Mouse (Mus musculus) G1E (cell line): ENCODE results near the gene Gcnt3.

Source experiments
- CTCF ChIP-seq: IDR thresholded peaks from 2 replicates; pipeline ENCODE4 v1.5.1; 2012; ENCODE audit warnings: low read depth, low read length, inconsistent platforms, mixed read lengths
- GATA1 ChIP-seq: IDR thresholded peaks from 2 replicates; pipeline ENCODE4 v1.6.1; 2012; ENCODE audit warnings: borderline replicate concordance, low read length, inconsistent platforms, mixed read lengths
- POLR2AphosphoS5 ChIP-seq: IDR thresholded peaks from 2 replicates; pipeline ENCODE4 v1.6.1; 2012; ENCODE audit warnings: low read depth, low read length, inconsistent platforms; ENCODE audit not compliant: insufficient replicate concordance
- TAL1 ChIP-seq: conservative IDR thresholded peaks from 2 replicates; pipeline ENCODE4 v1.6.1; 2012; ENCODE audit warnings: low read depth, low read length, inconsistent platforms, mixed read lengths

- no peak for TF ChIP-seq CTCF
- TF ChIP-seq GATA1, result no peak
- TF ChIP-seq TAL1, result no peak
- TF ChIP-seq POLR2AphosphoS5, result no peak
These were observed 34.5 kb upstream of the Gcnt3 start for GRCm38 (mm10) chr9:70072387-70072786.
